Mouse (Mus musculus): Measurements from ENCODE around the gene Olfr601.
"Not testable (repeated sequence)": the region's sequence is repeated elsewhere in the genome, so short reads cannot be mapped to it uniquely, and the experiment has no call there.

The Olfr601 gene

GRCm38 (mm10) chr7:103362555-103362954, at the start of gene Olfr601:
TSS of gene Olfr601 (minus strand) at chr7:103362655.
- DNase-seq (ENCODE audit: low read depth), result no peak

GRCm38 (mm10) chr7:103406521-103407055, 44.1 kb upstream of the Olfr601 start:
- DNase-seq (ENCODE audit: low read depth), result not testable (repeated sequence)

DNA sequence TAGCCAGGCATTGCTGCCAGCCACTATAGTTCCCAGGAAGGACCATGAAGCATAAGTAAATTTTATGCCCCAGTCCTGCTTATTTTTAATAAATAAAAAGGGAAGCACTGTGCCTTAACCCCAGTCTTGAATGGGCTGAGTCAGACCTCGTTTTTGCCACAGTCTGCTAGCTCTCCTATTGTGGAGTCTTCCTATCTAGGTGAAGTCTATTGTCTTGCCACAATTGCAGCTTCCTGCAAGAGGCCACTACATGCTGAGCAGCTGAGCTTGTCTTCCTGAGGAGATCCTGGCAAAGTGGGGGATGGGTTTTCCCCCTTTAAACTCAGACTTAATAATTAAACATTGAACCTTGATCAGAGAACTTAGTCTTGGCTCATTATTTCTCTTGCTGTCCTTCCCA, 36.5 kb upstream of the Olfr601 start:
- no peak for DNase-seq (ENCODE audit: low read depth)

DNA sequence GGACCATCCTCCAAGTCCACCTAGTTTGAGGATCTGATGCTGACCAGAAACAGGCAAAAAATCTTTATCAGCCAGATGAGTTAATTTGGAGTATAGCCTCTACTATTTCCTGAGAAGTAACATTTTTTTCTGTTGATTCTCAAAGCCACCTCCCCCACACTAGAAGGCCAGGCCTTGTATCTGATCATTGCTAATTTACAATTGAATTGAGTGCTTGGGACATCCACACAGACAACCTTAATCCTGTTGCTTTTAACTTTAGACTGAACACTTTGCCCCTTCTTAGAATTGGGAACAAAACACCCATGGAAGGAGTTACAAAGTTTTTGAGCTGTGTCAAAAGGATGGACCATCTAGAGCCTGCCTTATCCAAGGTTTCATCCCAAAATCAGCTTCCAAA, 35.3 kb upstream of the Olfr601 start:
- no peak for DNase-seq (ENCODE audit: low read depth)

GRCm38 (mm10) chr7:103386077-103386476, 23.6 kb upstream of the Olfr601 start, which contains the start of gene Olfr603:
TSS of gene Olfr603 (minus strand) at chr7:103386177.
- DNase-seq (ENCODE audit: low read depth), result no peak

DNA sequence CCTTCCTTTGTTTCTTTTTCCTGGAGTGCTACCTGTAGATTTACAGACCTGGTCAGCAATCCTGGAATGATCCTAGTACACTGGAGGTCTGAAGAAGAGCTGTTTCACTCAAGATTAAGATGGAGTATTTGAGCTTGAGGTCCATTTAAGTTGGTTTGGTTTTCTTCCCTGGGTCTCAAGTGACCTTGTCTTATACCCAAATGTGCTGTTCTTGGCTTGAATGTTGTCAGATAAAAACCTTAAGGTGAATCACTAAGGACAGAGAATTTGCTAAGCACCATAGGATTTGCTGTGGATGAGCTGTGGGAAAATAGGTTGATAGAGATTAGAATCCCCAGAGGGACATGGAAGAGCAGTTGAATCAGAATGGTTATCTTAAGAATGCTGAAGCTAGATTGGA, 12.9 kb downstream of the Olfr601 start, which contains the start of gene Olfr600:
Gene Olfr600 (minus strand): TSS at position 101 of the 400 bp plus-strand sequence.
- no peak for DNase-seq (ENCODE audit: low read depth)

GRCm38 (mm10) chr7:103335617-103336016, 26.8 kb downstream of the Olfr601 start, which contains the start of gene Olfr599:
TSS of gene Olfr599 (plus strand) at chr7:103335917.
- no peak for DNase-seq (ENCODE audit: low read depth)

DNA sequence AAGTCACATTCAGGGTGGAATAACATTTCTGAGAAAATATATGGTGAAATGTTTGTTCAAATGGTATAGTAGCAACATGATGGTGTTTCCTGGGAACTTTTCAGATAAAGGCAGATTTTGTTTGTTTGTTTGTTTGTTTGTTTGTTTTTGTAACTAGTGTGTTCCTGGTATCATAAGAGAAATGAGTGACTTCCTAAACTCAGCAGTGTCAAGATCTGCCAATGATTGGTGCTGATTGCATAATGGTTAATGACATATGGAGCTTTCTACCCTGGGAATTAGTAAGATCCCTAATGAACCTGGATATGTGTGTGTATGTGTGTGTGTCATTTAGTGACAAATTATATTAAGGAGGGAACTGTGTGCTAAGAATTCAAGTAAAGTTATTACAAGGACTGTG, 39.2 kb downstream of the Olfr601 start, which contains the start of gene Olfr598:
Gene Olfr598 (plus strand): TSS at position 301 of the 400 bp plus-strand sequence.
- no peak for DNase-seq (ENCODE audit: low read depth)

DNA sequence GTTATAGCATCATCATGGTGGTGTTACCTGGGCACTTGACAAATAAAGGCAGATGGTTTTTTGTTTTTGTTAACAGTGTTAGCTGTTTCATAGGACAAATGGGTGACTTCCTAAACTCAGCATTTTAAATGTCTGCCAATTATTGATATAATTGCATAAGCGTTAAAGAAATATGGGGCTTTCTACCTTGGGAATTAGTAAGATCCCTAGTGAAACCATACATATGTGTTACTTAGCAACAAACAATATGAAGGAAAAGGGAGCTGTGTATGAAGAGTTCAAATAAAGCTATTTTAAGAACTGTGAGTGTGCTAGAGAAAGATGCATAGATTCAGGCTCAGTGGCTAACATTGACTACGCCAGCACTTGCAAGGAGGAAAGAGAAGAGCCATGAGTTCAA, 46.4 kb downstream of the Olfr601 start, which contains the start of gene Olfr597:
Gene Olfr597 (plus strand): TSS at position 301 of the 400 bp plus-strand sequence.
- not testable (repeated sequence) for DNase-seq (ENCODE audit: low read depth)
